1 mouse cellular context compared by ENCODE assay signal in the genomic region with DNA sequence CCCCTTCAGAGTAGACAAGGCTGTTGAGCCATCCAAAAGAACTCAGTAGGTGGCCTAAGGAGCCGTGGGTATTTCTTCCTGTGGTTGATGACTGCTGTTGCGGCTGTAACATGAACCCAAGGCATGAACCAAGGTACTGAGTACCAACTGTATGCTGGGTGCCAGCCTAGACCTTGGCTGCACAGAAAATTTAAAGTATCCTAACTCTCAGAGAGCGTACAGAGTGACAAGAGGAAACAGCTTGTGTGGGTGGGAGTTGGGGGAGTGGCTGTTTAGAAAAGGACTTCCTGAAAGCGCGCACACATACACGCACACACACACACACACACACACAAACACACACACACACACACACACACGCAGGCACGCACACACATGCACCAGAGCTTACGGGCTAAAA.
TF ChIP-seq lines count a peak whose summit lies in the region.

No protein-coding gene starts in this region.

TF ChIP-seq in MEL, 35 proteins besides CTCF, POLR2A, EP300 and RAD21:
- peak; percentile 74; the same call in 1 of the 2 replicates for TF ChIP-seq ELF1 (IDR thresholded peaks at IDR 0.05; ENCODE audit: low read depth, low read length)
- TF ChIP-seq USF2 (IDR thresholded peaks at IDR 0.05; ENCODE audit: borderline replicate concordance in 1 of 2, insufficient read depth in 1 of 2, low read depth in 1 of 2, low read length in 2 of 2), result no peak
- peak; percentile 61; the same call in 1 of the 2 replicates for TF ChIP-seq SIN3A (IDR thresholded peaks at IDR 0.05; ENCODE audit: low read length)
- TF ChIP-seq HCFC1 (IDR thresholded peaks at IDR 0.05; ENCODE audit: low read depth, low read length), result peak; percentile 64
- TF ChIP-seq CHD2 (IDR thresholded peaks at IDR 0.05; ENCODE audit: low read length), result no peak
- no peak for TF ChIP-seq JUND (IDR thresholded peaks at IDR 0.05; ENCODE audit: low read depth, low read length)
- TF ChIP-seq ETS1 (IDR thresholded peaks at IDR 0.05; ENCODE audit: low read depth, low read length), result peak; percentile 56
- no peak for TF ChIP-seq MAFK (IDR thresholded peaks at IDR 0.05; ENCODE audit: borderline replicate concordance, low read depth, low read length)
- TF ChIP-seq SMC3 (IDR thresholded peaks at IDR 0.05; ENCODE audit: low read depth, low read length), result no peak
